Mouse (Mus musculus): ENCODE measurements around the gene Tctn1. TPM values are rescaled to one million over a fixed set of nuclear protein-coding genes. Genes with fewer than 3 reads are reported as not detected.
A peak's percentile ranks its signal among the peaks of the same experiment; 100 is the strongest.

Tctn1 gene
- total and polyA plus RNA-seq, 3 experiments, result 3.2 to 9.4 (median 3.9) TPM

DNA sequence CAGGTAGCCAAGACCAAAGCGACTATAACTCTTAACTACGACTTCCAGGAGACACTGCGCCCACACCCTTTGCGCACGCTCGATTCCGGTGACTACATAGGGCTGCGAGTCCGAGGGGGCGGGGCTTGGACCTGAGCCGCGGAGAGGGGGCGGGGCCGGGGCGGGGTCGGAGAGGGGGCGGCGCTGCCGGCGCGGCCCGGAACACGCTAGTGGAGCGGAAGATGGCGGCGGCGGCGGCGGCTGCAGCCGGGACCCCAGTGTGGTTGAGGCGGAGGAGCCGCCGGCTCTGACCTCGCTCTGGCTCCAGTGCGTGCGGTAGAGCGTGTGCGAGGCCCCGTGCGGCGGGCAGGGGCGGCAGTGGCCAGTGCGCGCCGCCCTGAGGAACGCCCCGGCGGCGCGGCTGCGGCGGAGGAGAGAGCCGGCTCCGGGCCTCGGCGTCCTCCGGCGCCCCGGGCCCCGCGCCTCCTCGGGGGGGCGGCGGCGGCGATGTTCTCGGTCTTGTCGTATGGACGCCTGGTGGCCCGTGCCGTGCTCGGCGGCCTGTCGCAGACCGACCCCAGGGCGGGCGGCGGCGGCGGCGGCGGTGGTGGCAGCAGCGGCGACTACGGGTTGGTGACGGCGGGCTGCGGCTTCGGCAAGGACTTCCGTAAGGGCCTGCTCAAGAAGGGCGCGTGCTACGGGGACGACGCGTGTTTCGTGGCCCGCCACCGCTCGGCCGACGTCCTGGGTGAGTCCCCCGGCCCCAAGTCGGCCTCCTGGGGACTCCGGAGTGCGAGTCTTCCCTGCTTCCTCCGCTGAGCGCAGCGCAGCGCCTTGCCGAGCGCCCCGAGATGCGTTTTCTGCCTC is 20.1 kb upstream of the Tctn1 start, which contains the start of gene Pptc7:
Gene Pptc7, plus strand, starts transcription at position 183 of the 846 bp plus-strand sequence.
- intact Hi-C loops (cut with DNase I), result loop anchor here (2.0 kb wide), 1 partner anchor 30 kb away; no protein-coding TSS in a partner anchor
- Histone ChIP-seq H3K4me3 (peak within 1 kb of the TSS; percentile 92), H3K4me1 (ENCODE audit: control insufficient read depth, insufficient read depth, low read length) (peaks cover 16% of the 10 kb centered on the region), H3K27me3 (ENCODE audit: control insufficient read depth, insufficient read depth, low read length) (no peaks in the 10 kb centered on the region), H3K36me3 (ENCODE audit: control insufficient read depth, insufficient read depth, low read length) (peaks cover 10% of the 10 kb centered on the region), H3K9ac (ENCODE audit: low read depth, low read length) (peak within 1 kb of the TSS; percentile 99), H3K27ac (peak within 1 kb of the TSS; percentile 92), H3K79me2 (replicated peaks; ENCODE audit: control insufficient read depth, insufficient read depth, low read length) (peaks cover 8% of the 10 kb centered on the region)
- TF ChIP-seq CTCF (IDR thresholded peaks at IDR 0.05) (no peak), EP300 (IDR thresholded peaks at IDR 0.05; ENCODE audit: insufficient read depth, low read depth, low read length) (no peak), POLR2A (IDR thresholded peaks at IDR 0.05; ENCODE audit: insufficient read depth, low read depth, low read length) (no peak; the same call in 1 of the 2 replicates)
- DNase-seq, result peak; percentile 89 to 91
- WGBS, result under 1% methylated on average over 110 of the region's 114 CpGs

DNA sequence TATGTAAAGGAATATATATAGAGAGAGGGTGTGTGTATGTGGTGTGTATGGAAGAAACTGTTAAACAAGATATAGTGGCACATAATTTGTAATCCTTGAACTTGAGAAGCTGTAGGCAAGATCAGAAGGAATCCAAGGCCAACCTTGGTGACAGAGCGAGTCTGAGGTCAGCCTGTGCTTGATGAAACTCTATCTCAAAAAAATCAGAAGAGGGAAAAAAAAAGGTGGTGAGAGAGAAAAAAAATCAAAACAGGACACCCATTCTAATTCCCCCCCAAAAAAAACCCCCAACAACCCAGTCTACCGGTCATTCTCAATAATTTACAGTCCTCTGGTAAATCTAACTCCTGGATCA is 19.5 kb upstream of the Tctn1 start:
- Histone ChIP-seq H3K4me1 (ENCODE audit: control insufficient read depth, insufficient read depth, low read length) (peaks cover 16% of the 10 kb centered on the region), H3K4me3 (no peak overlapping the region; the same call in 1 of the 2 replicates), H3K36me3 (ENCODE audit: control insufficient read depth, insufficient read depth, low read length) (peaks cover 10% of the 10 kb centered on the region), H3K9ac (ENCODE audit: low read depth, low read length) (no peak overlapping the region), H3K79me2 (replicated peaks; ENCODE audit: control insufficient read depth, insufficient read depth, low read length) (peaks cover 8% of the 10 kb centered on the region), H3K27me3 (ENCODE audit: control insufficient read depth, insufficient read depth, low read length) (no peaks in the 10 kb centered on the region), H3K27ac (no peak overlapping the region)
- no peak for DNase-seq
- no peak for TF ChIP-seq CTCF (IDR thresholded peaks at IDR 0.05)
- no peak for TF ChIP-seq EP300 (IDR thresholded peaks at IDR 0.05; ENCODE audit: insufficient read depth, low read depth, low read length)
- no peak for TF ChIP-seq POLR2A (IDR thresholded peaks at IDR 0.05; ENCODE audit: insufficient read depth, low read depth, low read length)
- intact Hi-C loops (cut with DNase I), result loop anchor here (2.0 kb wide), 1 partner anchor 31 kb away; no protein-coding TSS in a partner anchor
- WGBS, result 14% methylated on average over 2 of the region's 2 CpGs

DNA sequence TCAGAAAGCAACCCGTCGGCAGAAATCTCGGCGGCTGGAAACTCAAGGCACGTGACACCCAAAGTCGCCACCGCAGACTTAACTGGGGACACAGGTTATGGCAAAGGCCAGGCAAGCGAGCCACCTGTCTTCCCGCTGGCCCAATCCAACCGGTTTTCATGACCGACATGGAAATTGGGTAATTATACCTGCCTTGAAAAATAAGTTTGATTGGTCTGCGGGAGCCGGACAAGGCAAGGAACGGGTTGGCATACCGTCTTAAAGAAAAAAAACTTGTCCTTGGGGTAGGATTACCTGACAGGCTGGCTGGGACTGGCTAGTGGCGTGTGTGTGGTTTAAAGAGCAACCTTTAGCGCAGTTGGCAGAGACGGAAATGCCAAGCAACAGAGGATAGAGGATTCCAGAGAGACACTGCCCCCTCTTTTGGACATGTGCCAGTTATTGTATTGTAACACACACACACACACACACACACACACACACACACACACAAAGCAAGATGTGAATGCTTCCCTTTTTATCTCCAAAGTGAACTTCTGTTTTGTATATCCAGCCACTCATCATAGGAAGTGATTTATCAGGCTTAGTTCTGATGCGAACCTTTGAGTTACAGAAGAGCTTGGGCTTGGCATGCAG is 16.7 kb upstream of the Tctn1 start:
- intact Hi-C loops (cut with DNase I), result loop anchor here (2.0 kb wide), 1 partner anchor 16 kb away; the partner anchor contains the start of gene Tctn1
- peaks cover 5% of the 10 kb centered on the region for H3K79me2 ChIP-seq (replicated peaks; ENCODE audit: control insufficient read depth, insufficient read depth, low read length)
- no peaks in the 10 kb centered on the region for H3K27me3 ChIP-seq (ENCODE audit: control insufficient read depth, insufficient read depth, low read length)
- H3K9ac ChIP-seq (ENCODE audit: low read depth, low read length), result 0 out of 2 replicates have a peak overlapping the region, but pooled peaks have one; percentile 10
- H3K36me3 ChIP-seq (ENCODE audit: control insufficient read depth, insufficient read depth, low read length), result 0 out of 2 replicates have a peak, but pooled peaks cover 2% of the 10 kb centered on the region
- peak; percentile 49 to 56 for DNase-seq
- H3K27ac ChIP-seq, result peak overlapping the region; percentile 54
- 21% methylated on average over 19 of the region's 19 CpGs for WGBS
- H3K4me3 ChIP-seq, result peak overlapping the region; percentile 20
- TF ChIP-seq EP300 (IDR thresholded peaks at IDR 0.05; ENCODE audit: insufficient read depth, low read depth, low read length) (no peak), POLR2A (IDR thresholded peaks at IDR 0.05; ENCODE audit: insufficient read depth, low read depth, low read length) (no peak), CTCF (IDR thresholded peaks at IDR 0.05) (no peak)
- H3K4me1 ChIP-seq (ENCODE audit: control insufficient read depth, insufficient read depth, low read length), result peaks cover 5% of the 10 kb centered on the region

DNA sequence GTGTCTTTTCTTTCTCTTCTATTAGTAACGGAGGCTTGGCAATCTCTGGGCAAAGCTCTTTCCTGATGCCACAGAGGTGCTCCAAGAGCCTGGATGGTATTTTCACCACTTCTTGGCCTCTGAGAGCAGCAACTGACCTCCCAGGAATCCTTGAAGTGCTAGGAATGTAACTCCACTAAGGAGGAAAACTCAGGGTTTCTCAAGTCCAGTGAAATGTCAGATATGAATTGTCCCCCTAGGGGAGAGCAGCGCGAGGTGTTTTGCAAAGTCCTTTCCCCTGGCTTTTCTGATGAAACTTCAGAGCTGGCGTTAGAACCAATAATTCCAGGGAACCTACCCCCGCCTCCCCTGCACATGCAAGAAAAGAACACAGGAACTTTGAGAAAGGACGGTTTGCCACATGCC is 16.2 kb upstream of the Tctn1 start:
- no peak for DNase-seq
- 23% methylated on average over 6 of the region's 6 CpGs for WGBS
- peaks cover 5% of the 10 kb centered on the region for H3K4me1 ChIP-seq (ENCODE audit: control insufficient read depth, insufficient read depth, low read length)
- peaks cover 5% of the 10 kb centered on the region for H3K79me2 ChIP-seq (replicated peaks; ENCODE audit: control insufficient read depth, insufficient read depth, low read length)
- intact Hi-C loops (cut with DNase I), result loop anchor here (2.0 kb wide), 1 partner anchor 16 kb away; the partner anchor contains the start of gene Tctn1
- TF ChIP-seq EP300 (IDR thresholded peaks at IDR 0.05; ENCODE audit: insufficient read depth, low read depth, low read length) (no peak), CTCF (IDR thresholded peaks at IDR 0.05) (peak; percentile 33; the same call in 1 of the 2 replicates), POLR2A (IDR thresholded peaks at IDR 0.05; ENCODE audit: insufficient read depth, low read depth, low read length) (no peak)
- 0 out of 2 replicates have a peak, but pooled peaks cover 2% of the 10 kb centered on the region for H3K36me3 ChIP-seq (ENCODE audit: control insufficient read depth, insufficient read depth, low read length)
- H3K4me3 ChIP-seq, result no peak overlapping the region
- H3K9ac ChIP-seq (ENCODE audit: low read depth, low read length), result 0 out of 2 replicates have a peak overlapping the region, but pooled peaks have one; percentile 10
- H3K27me3 ChIP-seq (ENCODE audit: control insufficient read depth, insufficient read depth, low read length), result no peaks in the 10 kb centered on the region
- H3K27ac ChIP-seq, result peak overlapping the region; percentile 54

DNA sequence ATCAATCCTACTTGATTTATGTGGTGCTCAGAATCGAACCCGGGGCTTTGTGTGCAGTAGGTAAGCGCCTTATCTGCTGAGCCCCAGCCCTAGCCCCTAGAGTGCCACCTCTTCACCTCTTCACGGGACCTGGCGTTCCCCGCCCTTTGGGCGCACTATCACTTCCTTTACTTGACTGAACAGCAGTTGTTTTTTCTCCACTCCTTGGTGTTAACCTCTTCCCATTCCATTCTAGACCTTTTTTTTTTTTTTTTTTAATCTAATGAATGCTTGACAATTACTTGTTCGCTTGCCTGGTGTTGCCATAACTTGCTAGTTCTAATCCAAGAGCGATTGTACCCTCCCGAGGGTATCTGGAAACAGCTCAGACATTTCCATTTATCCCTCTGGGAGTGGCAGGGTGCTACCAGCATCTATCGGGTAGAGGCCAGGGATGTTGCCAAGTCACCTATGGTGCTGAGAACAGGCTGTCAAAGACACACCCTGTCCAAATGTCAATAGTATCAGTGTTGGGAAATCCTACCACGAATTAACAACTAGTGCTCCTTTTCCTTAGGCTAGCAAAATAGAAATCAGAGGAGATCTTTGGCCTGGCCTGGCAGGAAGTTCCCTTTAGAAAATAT is 15.7 kb upstream of the Tctn1 start:
- 69% methylated on average over 12 of the region's 12 CpGs for WGBS
- TF ChIP-seq EP300 (IDR thresholded peaks at IDR 0.05; ENCODE audit: insufficient read depth, low read depth, low read length), result no peak
- no peak for TF ChIP-seq CTCF (IDR thresholded peaks at IDR 0.05)
- TF ChIP-seq POLR2A (IDR thresholded peaks at IDR 0.05; ENCODE audit: insufficient read depth, low read depth, low read length), result no peak
- no peak for DNase-seq

More for the DNA sequence above, 15.7 kb upstream of the Tctn1 start:
- intact Hi-C loops (cut with DNase I), result loop anchor here (2.0 kb wide), 1 partner anchor 15 kb away; the partner anchor contains the start of gene Tctn1
- H3K9ac ChIP-seq (ENCODE audit: low read depth, low read length), result no peak overlapping the region
- peaks cover 5% of the 10 kb centered on the region for H3K4me1 ChIP-seq (ENCODE audit: control insufficient read depth, insufficient read depth, low read length)
- no peaks in the 10 kb centered on the region for H3K27me3 ChIP-seq (ENCODE audit: control insufficient read depth, insufficient read depth, low read length)
- no peak overlapping the region; the same call in 1 of the 2 replicates for H3K27ac ChIP-seq
- H3K4me3 ChIP-seq, result no peak overlapping the region
- 0 out of 2 replicates have a peak, but pooled peaks cover 2% of the 10 kb centered on the region for H3K36me3 ChIP-seq (ENCODE audit: control insufficient read depth, insufficient read depth, low read length)
- H3K79me2 ChIP-seq (replicated peaks; ENCODE audit: control insufficient read depth, insufficient read depth, low read length), result peaks cover 3% of the 10 kb centered on the region

Data from heart, adult 2 months (tissue).